Mouse (Mus musculus): Measurements from ENCODE around the gene Aldh1a1. TPM values are rescaled to one million over a fixed set of nuclear protein-coding genes. Genes with fewer than 3 reads are reported as not detected.

The Aldh1a1 gene
- polyA plus RNA-seq, 1 experiment from 2014 or later, result 3.8 TPM

DNA sequence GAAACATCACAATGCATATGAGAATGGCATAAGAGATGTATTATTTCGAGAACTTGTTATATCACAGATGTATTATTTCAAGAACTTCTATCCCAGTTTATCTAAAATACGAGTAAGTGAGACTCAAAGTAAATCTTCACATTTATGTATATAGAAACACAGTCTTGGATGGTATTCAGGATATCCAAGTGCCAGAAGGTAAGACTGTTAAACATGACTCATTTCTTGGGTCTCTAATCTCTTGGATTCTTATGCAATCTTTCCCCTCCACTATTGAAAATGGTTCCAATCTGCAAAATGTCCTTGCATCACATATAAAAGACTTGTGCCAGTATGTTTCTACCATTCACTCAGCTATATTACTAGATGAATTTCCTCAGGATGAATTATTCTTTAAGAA lies 67.4 kb downstream of the Aldh1a1 start:
- 81% methylated on average over 2 of the region's 2 CpGs for WGBS
- no peaks in the 10 kb centered on the region for H3K9me3 ChIP-seq (ENCODE audit: control insufficient read depth, low read length)
- H3K4me1 ChIP-seq (ENCODE audit: control insufficient read depth, insufficient read depth, low read length), result no peaks in the 10 kb centered on the region
- no peak overlapping the region for H3K4me2 ChIP-seq (replicated peaks; ENCODE audit: low read depth, low read length)
- H3K4me3 ChIP-seq (ENCODE audit: low read length), result no peak overlapping the region
- no peaks in the 10 kb centered on the region for H3K27me3 ChIP-seq (ENCODE audit: control insufficient read depth, insufficient read depth, low read length)
- no peak for ATAC-seq (ENCODE audit: low FRiP score, low TSS enrichment)
- H3K27ac ChIP-seq (ENCODE audit: low read depth, low read length), result no peak overlapping the region
- no peaks in the 10 kb centered on the region for H3K36me3 ChIP-seq (ENCODE audit: control insufficient read depth, insufficient read depth, low read length)
- no peak overlapping the region for H3K9ac ChIP-seq (ENCODE audit: low read depth, low read length)

DNA sequence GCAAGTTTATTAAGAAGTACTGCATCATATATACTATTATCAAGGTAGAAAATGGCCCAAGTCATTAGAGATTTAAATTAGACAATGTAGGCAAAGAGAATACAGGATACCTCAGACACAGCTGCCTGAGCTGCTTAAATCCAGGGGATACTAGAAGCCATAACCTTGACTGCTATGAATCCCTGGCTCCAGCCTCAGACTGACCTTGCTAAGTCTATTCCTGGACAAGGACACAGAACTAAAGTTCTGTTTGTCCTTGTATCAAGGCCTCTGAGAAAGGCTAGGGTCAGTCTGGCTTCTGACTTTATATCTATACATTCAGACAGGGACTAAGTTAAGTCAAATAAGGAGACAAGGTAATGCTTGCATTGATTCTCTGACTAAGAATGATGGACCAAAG lies 69.9 kb downstream of the Aldh1a1 start:
- H3K4me2 ChIP-seq (replicated peaks; ENCODE audit: low read depth, low read length), result no peak overlapping the region
- no peak overlapping the region for H3K9ac ChIP-seq (ENCODE audit: low read depth, low read length)
- H3K9me3 ChIP-seq (ENCODE audit: control insufficient read depth, low read length), result no peaks in the 10 kb centered on the region
- no peak for ATAC-seq (ENCODE audit: low FRiP score, low TSS enrichment)
- H3K36me3 ChIP-seq (ENCODE audit: control insufficient read depth, insufficient read depth, low read length), result no peaks in the 10 kb centered on the region
- no peaks in the 10 kb centered on the region for H3K27me3 ChIP-seq (ENCODE audit: control insufficient read depth, insufficient read depth, low read length)
- H3K4me1 ChIP-seq (ENCODE audit: control insufficient read depth, insufficient read depth, low read length), result no peaks in the 10 kb centered on the region
- H3K27ac ChIP-seq (ENCODE audit: low read depth, low read length), result no peak overlapping the region
- H3K4me3 ChIP-seq (ENCODE audit: low read length), result no peak overlapping the region

GRCm38 (mm10) chr19:20566294-20566693 lies 73.8 kb downstream of the Aldh1a1 start:
- 63% methylated on average over 4 of the region's 4 CpGs for WGBS
- H3K4me3 ChIP-seq (ENCODE audit: low read length), result no peak overlapping the region
- no peak overlapping the region for H3K9ac ChIP-seq (ENCODE audit: low read depth, low read length)
- no peak overlapping the region for H3K27ac ChIP-seq (ENCODE audit: low read depth, low read length)
- no peak for ATAC-seq (ENCODE audit: low FRiP score, low TSS enrichment)
- H3K36me3 ChIP-seq (ENCODE audit: control insufficient read depth, insufficient read depth, low read length), result no peaks in the 10 kb centered on the region
- no peaks in the 10 kb centered on the region for H3K4me1 ChIP-seq (ENCODE audit: control insufficient read depth, insufficient read depth, low read length)
- H3K9me3 ChIP-seq (ENCODE audit: control insufficient read depth, low read length), result no peaks in the 10 kb centered on the region
- H3K4me2 ChIP-seq (replicated peaks; ENCODE audit: low read depth, low read length), result no peak overlapping the region
- H3K27me3 ChIP-seq (ENCODE audit: control insufficient read depth, insufficient read depth, low read length), result no peaks in the 10 kb centered on the region

- Histone ChIP-seq H3K9ac (ENCODE audit: low read depth, low read length) (no peak overlapping the region), H3K27ac (ENCODE audit: low read depth, low read length) (no peak overlapping the region), H3K4me2 (replicated peaks; ENCODE audit: low read depth, low read length) (no peak overlapping the region), H3K4me3 (ENCODE audit: low read length) (no peak overlapping the region), H3K4me1 (ENCODE audit: control insufficient read depth, insufficient read depth, low read length) (no peaks in the 10 kb centered on the region), H3K36me3 (ENCODE audit: control insufficient read depth, insufficient read depth, low read length) (no peaks in the 10 kb centered on the region), H3K27me3 (ENCODE audit: control insufficient read depth, insufficient read depth, low read length) (no peaks in the 10 kb centered on the region), H3K9me3 (ENCODE audit: control insufficient read depth, low read length) (no peaks in the 10 kb centered on the region)
- ATAC-seq (ENCODE audit: low FRiP score, low TSS enrichment), result no peak
- 96% methylated on average over 2 of the region's 2 CpGs for WGBS
Observed at GRCm38 (mm10) chr19:20567039-20567438, 74.5 kb downstream of the Aldh1a1 start.

DNA sequence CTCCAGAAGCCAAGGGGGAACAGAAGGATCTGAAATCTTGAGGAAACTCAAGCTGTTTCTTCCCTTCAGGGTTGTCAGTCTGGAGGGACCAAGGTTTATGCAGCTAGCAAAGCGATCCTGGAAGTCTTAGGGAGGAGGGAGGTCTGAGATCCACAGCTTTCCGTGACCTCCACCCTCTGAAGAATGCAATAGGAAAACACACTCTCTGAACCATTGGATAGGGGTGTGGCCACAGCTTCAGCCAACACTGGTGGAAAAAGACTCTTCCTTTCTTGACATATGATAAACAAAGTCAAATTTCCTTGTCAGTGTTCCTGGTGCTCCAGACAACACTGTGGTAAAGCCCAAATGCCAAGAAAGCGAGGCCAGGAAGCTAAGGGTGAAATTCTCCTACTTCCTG lies 84.5 kb downstream of the Aldh1a1 start:
- H3K27ac ChIP-seq (ENCODE audit: low read depth, low read length), result no peak overlapping the region
- WGBS, result 53% methylated on average over 3 of the region's 3 CpGs
- ATAC-seq (ENCODE audit: low FRiP score, low TSS enrichment), result no peak
- H3K4me1 ChIP-seq (ENCODE audit: control insufficient read depth, insufficient read depth, low read length), result no peaks in the 10 kb centered on the region
- H3K9me3 ChIP-seq (ENCODE audit: control insufficient read depth, low read length), result no peaks in the 10 kb centered on the region
- no peaks in the 10 kb centered on the region for H3K27me3 ChIP-seq (ENCODE audit: control insufficient read depth, insufficient read depth, low read length)
- H3K4me3 ChIP-seq (ENCODE audit: low read length), result no peak overlapping the region
- H3K36me3 ChIP-seq (ENCODE audit: control insufficient read depth, insufficient read depth, low read length), result no peaks in the 10 kb centered on the region
- no peak overlapping the region for H3K9ac ChIP-seq (ENCODE audit: low read depth, low read length)
- H3K4me2 ChIP-seq (replicated peaks; ENCODE audit: low read depth, low read length), result no peak overlapping the region

GRCm38 (mm10) chr19:20577429-20577828 lies 84.9 kb downstream of the Aldh1a1 start:
- no peaks in the 10 kb centered on the region for H3K36me3 ChIP-seq (ENCODE audit: control insufficient read depth, insufficient read depth, low read length)
- no peak for ATAC-seq (ENCODE audit: low FRiP score, low TSS enrichment)
- H3K27ac ChIP-seq (ENCODE audit: low read depth, low read length), result no peak overlapping the region

DNA sequence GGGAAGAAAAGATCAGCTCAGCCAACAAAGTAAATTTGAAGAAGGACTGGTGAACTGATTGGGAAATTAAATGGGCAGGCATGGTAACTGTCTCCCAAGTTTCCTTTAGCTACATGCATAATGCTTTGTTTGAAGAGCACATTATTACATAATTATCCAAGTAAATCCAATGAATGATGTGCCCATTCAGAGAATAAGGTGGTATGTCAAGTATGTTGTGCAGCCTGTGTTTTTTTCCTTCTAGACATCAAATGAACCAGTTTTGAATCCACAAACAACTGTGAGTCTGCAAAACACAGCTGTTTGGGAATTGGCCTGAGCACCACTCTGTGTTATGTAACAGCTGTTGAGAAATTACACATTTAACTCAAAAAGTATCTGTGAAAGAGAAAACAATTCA lies 107.4 kb downstream of the Aldh1a1 start:
- Histone ChIP-seq H3K27me3 (ENCODE audit: control insufficient read depth, insufficient read depth, low read length) (no peaks in the 10 kb centered on the region), H3K9me3 (ENCODE audit: control insufficient read depth, low read length) (no peaks in the 10 kb centered on the region), H3K27ac (ENCODE audit: low read depth, low read length) (no peak overlapping the region), H3K4me1 (ENCODE audit: control insufficient read depth, insufficient read depth, low read length) (no peaks in the 10 kb centered on the region), H3K4me2 (replicated peaks; ENCODE audit: low read depth, low read length) (no peak overlapping the region), H3K4me3 (ENCODE audit: low read length) (no peak overlapping the region), H3K9ac (ENCODE audit: low read depth, low read length) (no peak overlapping the region), H3K36me3 (ENCODE audit: control insufficient read depth, insufficient read depth, low read length) (no peaks in the 10 kb centered on the region)
- ATAC-seq (ENCODE audit: low FRiP score, low TSS enrichment), result no peak

More at GRCm38 (mm10) chr19:20577429-20577828, 84.9 kb downstream of the Aldh1a1 start:
- no peak overlapping the region for H3K4me3 ChIP-seq (ENCODE audit: low read length)
- no peak overlapping the region for H3K9ac ChIP-seq (ENCODE audit: low read depth, low read length)
- no peaks in the 10 kb centered on the region for H3K4me1 ChIP-seq (ENCODE audit: control insufficient read depth, insufficient read depth, low read length)
- H3K27me3 ChIP-seq (ENCODE audit: control insufficient read depth, insufficient read depth, low read length), result no peaks in the 10 kb centered on the region
- WGBS, result 79% methylated on average over 5 of the region's 5 CpGs
- no peak overlapping the region for H3K4me2 ChIP-seq (replicated peaks; ENCODE audit: low read depth, low read length)
- no peaks in the 10 kb centered on the region for H3K9me3 ChIP-seq (ENCODE audit: control insufficient read depth, low read length)

DNA sequence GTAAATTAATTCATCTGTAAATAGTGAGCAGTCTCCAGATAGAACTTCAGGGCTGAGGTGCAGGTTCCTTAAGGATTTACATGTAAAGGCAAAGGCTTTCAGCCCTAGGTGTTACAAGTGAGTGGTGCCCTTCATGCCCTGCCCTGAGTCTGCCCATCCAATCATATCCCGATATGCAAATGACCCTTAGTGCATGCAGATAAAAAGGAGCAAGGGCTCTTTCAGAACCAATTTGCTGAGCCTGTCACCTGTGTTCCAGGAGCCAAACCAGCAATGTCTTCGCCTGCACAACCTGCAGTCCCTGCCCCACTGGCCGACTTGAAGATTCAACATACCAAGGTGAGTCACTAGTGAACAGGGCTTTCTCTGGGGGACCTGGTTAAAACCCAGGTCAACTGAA lies 109.2 kb downstream of the Aldh1a1 start:
- Histone ChIP-seq H3K27ac (ENCODE audit: low read depth, low read length) (no peak overlapping the region), H3K4me3 (ENCODE audit: low read length) (no peak overlapping the region), H3K4me2 (replicated peaks; ENCODE audit: low read depth, low read length) (no peak overlapping the region), H3K4me1 (ENCODE audit: control insufficient read depth, insufficient read depth, low read length) (no peaks in the 10 kb centered on the region), H3K27me3 (ENCODE audit: control insufficient read depth, insufficient read depth, low read length) (no peaks in the 10 kb centered on the region), H3K36me3 (ENCODE audit: control insufficient read depth, insufficient read depth, low read length) (no peaks in the 10 kb centered on the region), H3K9ac (ENCODE audit: low read depth, low read length) (no peak overlapping the region), H3K9me3 (ENCODE audit: control insufficient read depth, low read length) (no peaks in the 10 kb centered on the region)
- WGBS, result 53% methylated on average over 3 of the region's 3 CpGs
- ATAC-seq (ENCODE audit: low FRiP score, low TSS enrichment), result peak; percentile 71; the same call in 1 of the 2 replicates

GRCm38 (mm10) chr19:20603212-20603611 lies 110.7 kb downstream of the Aldh1a1 start:
- Histone ChIP-seq H3K4me3 (ENCODE audit: low read length) (no peak overlapping the region), H3K36me3 (ENCODE audit: control insufficient read depth, insufficient read depth, low read length) (no peaks in the 10 kb centered on the region), H3K9me3 (ENCODE audit: control insufficient read depth, low read length) (no peaks in the 10 kb centered on the region), H3K4me2 (replicated peaks; ENCODE audit: low read depth, low read length) (no peak overlapping the region), H3K27ac (ENCODE audit: low read depth, low read length) (no peak overlapping the region), H3K4me1 (ENCODE audit: control insufficient read depth, insufficient read depth, low read length) (no peaks in the 10 kb centered on the region), H3K27me3 (ENCODE audit: control insufficient read depth, insufficient read depth, low read length) (no peaks in the 10 kb centered on the region), H3K9ac (ENCODE audit: low read depth, low read length) (no peak overlapping the region)
- 88% methylated on average over 1 of the region's 1 CpGs for WGBS
- ATAC-seq (ENCODE audit: low FRiP score, low TSS enrichment), result no peak

- ATAC-seq (ENCODE audit: low FRiP score, low TSS enrichment), result no peak
- no peaks in the 10 kb centered on the region for H3K9me3 ChIP-seq (ENCODE audit: control insufficient read depth, low read length)
- H3K9ac ChIP-seq (ENCODE audit: low read depth, low read length), result no peak overlapping the region
- H3K27ac ChIP-seq (ENCODE audit: low read depth, low read length), result no peak overlapping the region
- H3K4me1 ChIP-seq (ENCODE audit: control insufficient read depth, insufficient read depth, low read length), result no peaks in the 10 kb centered on the region
- no peaks in the 10 kb centered on the region for H3K36me3 ChIP-seq (ENCODE audit: control insufficient read depth, insufficient read depth, low read length)
- no peak overlapping the region for H3K4me2 ChIP-seq (replicated peaks; ENCODE audit: low read depth, low read length)
- no peaks in the 10 kb centered on the region for H3K27me3 ChIP-seq (ENCODE audit: control insufficient read depth, insufficient read depth, low read length)
- WGBS, result 76% methylated on average over 2 of the region's 2 CpGs
- H3K4me3 ChIP-seq (ENCODE audit: low read length), result no peak overlapping the region
Observed at GRCm38 (mm10) chr19:20603866-20604265, 111.4 kb downstream of the Aldh1a1 start.
